Mouse (Mus musculus): ENCODE measurements around the gene Chmp6. TPM values are rescaled to one million over a fixed set of nuclear protein-coding genes. Genes with fewer than 3 reads are reported as not detected.

Chmp6 gene
- polyA plus RNA-seq, 1 experiment from 2014 or later, result 97.2 TPM

DNA sequence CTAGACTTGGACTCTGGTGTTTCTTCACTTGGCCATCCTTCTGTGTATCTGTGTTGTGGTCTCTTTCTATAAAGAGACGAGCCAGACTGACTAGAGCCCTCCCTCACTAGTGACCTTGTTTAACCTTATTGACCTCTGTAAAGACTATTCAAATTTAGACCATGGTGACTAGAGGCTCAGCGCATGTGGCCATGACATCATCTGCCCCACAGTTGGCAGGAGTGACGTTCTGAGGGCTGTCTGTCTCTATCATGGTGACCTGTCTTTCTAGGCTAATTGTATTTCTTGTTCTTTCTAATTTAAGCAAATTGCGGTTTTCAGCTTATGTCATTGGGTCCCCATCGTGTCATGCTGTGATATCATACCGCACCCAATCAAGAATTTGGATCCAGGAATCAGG lies 38.1 kb downstream of the Chmp6 start:
- Histone ChIP-seq H3K4me3 (no peak overlapping the region), H3K27me3 (no peaks in the 10 kb centered on the region), H3K9ac (no peak overlapping the region), H3K4me1 (peaks cover 53% of the 10 kb centered on the region), H3K27ac (no peak overlapping the region), H3K4me2 (no peak overlapping the region), H3K36me3 (no peaks in the 10 kb centered on the region), H3K9me3 (no peaks in the 10 kb centered on the region)
- 86% methylated on average over 6 of the region's 6 CpGs for WGBS
- ATAC-seq (ENCODE audit: insufficient number of reproducible peaks, low FRiP score, low TSS enrichment, low read depth), result no peak

DNA sequence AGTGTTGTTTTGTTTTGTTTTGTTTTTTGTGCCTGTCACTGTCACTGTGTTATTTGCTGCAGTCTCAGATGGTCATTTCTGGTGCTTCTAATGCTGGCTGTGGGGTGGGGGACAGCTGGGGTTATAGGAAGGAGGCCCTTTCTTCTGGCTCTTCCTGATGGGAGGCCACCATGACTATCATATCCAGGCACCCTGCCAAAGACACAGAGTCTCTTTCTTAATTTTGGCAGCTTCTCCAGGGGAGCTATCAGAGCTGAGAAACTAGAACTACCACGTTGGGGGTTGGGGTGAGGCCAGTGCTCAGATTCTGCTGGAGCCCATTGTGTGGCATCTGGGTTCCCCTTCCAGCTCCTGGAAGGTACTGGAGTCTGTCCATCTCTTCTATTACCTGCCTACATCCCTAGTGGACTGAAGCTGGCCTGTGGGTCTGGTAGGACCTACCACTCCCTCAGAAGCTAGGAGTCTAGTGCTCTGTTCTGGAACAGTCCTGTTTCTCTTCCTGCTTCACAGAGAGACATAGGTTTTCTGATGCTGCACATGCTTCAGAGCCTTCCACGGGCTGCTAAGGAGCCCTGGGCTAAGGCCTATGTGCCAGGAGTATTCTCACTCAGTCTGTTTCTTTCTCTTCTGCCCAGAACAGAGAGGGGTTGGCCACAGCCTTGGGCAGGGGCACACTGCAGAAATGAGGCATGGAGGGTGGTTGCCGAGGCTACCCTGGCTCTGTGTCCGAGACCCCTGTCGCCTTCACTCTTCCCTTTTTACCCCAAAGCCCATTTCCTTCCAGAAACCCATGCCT lies 39.4 kb downstream of the Chmp6 start:
- Histone ChIP-seq H3K4me3 (no peak overlapping the region), H3K4me1 (peaks cover 54% of the 10 kb centered on the region), H3K4me2 (no peak overlapping the region), H3K9ac (no peak overlapping the region), H3K36me3 (peaks cover 4% of the 10 kb centered on the region; the same call in 1 of the 2 replicates), H3K27me3 (no peaks in the 10 kb centered on the region), H3K27ac (peak overlapping the region; percentile 59), H3K9me3 (no peaks in the 10 kb centered on the region)
- ATAC-seq (ENCODE audit: insufficient number of reproducible peaks, low FRiP score, low TSS enrichment, low read depth), result no peak
- 54% methylated on average over 5 of the region's 5 CpGs for WGBS

DNA sequence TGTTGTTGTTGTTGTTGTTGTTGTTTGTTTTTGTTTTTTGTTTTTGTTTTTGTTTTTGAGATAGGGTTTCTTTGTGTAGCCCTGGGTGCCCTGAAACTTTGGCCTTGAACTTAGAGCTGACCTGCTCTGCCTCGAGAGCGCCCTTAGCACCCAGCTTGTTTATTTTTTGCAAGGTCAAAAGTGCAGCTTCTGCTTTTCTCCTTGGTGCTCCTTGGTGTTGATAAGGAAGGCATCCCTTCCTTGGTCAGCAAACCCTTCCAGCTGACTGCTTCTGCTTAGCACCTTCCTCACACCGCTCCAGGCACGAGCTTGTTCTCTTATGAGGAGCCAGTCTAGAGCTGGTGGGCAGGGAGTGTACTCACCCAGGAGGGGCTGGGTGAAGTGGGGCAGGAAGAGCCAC lies 41.0 kb downstream of the Chmp6 start:
- peaks cover 41% of the 10 kb centered on the region for H3K4me1 ChIP-seq
- peaks cover 4% of the 10 kb centered on the region; the same call in 1 of the 2 replicates for H3K36me3 ChIP-seq
- no peak overlapping the region for H3K9ac ChIP-seq
- 71% methylated on average over 4 of the region's 4 CpGs for WGBS
- no peak overlapping the region for H3K27ac ChIP-seq
- no peaks in the 10 kb centered on the region for H3K9me3 ChIP-seq
- no peaks in the 10 kb centered on the region for H3K27me3 ChIP-seq
- no peak overlapping the region for H3K4me3 ChIP-seq
- H3K4me2 ChIP-seq, result no peak overlapping the region
- no peak for ATAC-seq (ENCODE audit: insufficient number of reproducible peaks, low FRiP score, low TSS enrichment, low read depth)

DNA sequence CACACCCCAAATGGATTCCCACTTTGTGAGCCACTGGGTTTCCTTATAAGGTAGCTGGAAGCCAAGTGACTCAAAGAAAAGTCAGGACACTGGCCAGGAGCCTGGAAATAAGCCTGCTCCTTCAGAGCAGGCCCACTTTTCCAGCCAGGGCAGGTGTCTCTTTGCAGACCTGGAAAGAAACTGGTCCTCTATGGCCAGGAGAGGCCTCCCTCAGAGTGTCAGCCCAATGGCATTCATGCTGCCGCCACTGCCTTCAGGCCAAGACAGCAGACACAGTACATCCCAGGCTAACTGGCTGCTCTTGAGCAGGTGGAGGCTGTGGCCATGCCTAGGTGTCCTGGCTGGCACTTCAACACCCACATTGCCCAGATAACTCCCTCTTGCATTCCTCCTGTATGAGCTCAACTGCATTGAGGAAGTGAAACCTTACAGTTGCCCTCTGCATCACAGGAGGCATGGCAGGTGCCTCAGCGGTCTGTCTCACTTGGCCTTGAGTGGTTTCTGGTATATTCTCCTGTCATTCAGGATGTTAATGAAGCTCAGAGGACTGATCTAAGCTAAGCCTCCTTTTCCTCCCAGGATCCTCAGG lies 41.6 kb downstream of the Chmp6 start:
- H3K4me2 ChIP-seq, result no peak overlapping the region
- ATAC-seq (ENCODE audit: insufficient number of reproducible peaks, low FRiP score, low TSS enrichment, low read depth), result no peak
- H3K4me1 ChIP-seq, result peaks cover 41% of the 10 kb centered on the region
- no peaks in the 10 kb centered on the region for H3K9me3 ChIP-seq
- no peak overlapping the region for H3K9ac ChIP-seq
- peaks cover 4% of the 10 kb centered on the region; the same call in 1 of the 2 replicates for H3K36me3 ChIP-seq
- H3K27ac ChIP-seq, result peak overlapping the region; percentile 11; the same call in 1 of the 2 replicates
- no peaks in the 10 kb centered on the region for H3K27me3 ChIP-seq
- no peak overlapping the region for H3K4me3 ChIP-seq
- WGBS, result 76% methylated on average over 2 of the region's 2 CpGs

DNA sequence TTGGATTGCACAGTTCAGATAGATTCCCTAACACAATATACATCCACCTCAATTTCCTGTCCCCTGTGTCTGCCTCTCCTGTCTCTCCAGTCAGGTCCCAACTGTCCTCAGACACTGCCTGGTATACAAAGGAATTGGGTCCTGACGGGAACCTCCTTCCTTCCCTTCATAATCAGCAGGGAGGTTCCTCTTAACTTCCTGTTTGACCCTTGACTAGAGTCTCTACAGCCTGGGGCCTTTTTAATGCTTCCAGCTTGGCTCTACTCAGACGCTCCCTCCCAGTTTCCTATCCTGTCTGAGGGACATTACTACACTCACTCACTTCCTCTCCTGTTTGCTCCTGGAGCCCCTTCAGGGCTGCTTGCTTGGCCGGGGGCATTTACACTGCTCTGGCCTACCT lies 42.2 kb downstream of the Chmp6 start:
- Histone ChIP-seq H3K9me3 (no peaks in the 10 kb centered on the region), H3K36me3 (peaks cover 8% of the 10 kb centered on the region; the same call in 1 of the 2 replicates), H3K4me3 (no peak overlapping the region), H3K4me1 (peaks cover 41% of the 10 kb centered on the region), H3K27ac (peak overlapping the region; percentile 11; the same call in 1 of the 2 replicates), H3K9ac (no peak overlapping the region), H3K27me3 (no peaks in the 10 kb centered on the region), H3K4me2 (no peak overlapping the region)
- no peak for ATAC-seq (ENCODE audit: insufficient number of reproducible peaks, low FRiP score, low TSS enrichment, low read depth)
- 45% methylated on average over 3 of the region's 3 CpGs for WGBS

DNA sequence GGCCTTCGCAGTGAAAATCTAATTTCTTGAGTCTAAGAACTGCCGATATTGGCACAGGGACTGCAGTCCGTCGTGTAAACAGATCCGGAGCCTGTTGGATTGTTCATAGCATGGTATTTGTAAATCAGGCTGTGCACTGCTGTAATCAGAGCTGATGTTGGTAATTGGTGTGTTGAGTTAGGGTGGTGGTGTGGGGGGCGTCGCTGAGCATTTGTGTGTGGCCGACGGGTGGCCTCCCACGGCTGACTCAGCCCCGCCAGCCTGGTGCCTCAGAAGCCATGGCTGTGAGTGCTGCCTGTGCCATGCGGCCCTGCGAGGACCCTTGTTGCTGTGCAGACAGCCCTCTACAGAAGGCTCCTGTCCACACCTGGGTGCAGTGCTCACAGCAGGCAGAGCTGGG lies 43.3 kb downstream of the Chmp6 start:
- no peak for ATAC-seq (ENCODE audit: insufficient number of reproducible peaks, low FRiP score, low TSS enrichment, low read depth)
- Histone ChIP-seq H3K27ac (no peak overlapping the region), H3K9ac (no peak overlapping the region), H3K4me3 (no peak overlapping the region), H3K4me2 (no peak overlapping the region), H3K9me3 (no peaks in the 10 kb centered on the region), H3K27me3 (no peaks in the 10 kb centered on the region), H3K4me1 (peaks cover 41% of the 10 kb centered on the region), H3K36me3 (peaks cover 17% of the 10 kb centered on the region; the same call in 1 of the 2 replicates)
- 75% methylated on average over 13 of the region's 13 CpGs for WGBS

DNA sequence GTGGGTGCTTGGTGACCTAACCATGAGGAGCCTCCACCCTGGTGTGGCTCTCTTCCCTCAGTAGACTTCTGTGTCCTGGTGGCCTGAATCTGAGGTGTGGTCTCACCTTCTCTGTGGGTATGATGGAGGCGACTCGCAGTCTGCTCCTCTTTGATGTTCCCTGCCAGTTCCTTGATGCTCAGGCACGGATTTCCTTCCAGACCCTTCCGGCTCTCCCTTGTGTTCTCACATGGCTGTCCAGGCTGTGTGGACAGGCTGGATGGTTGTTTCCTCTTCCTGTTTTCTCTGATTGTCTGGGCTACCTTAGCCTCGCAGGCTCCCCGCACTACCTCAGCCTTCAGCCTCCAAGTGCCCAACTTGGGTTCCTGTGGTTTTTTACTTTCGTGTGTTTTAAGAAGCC lies 45.6 kb downstream of the Chmp6 start:
- no peak overlapping the region for H3K4me3 ChIP-seq
- H3K27me3 ChIP-seq, result no peaks in the 10 kb centered on the region
- H3K27ac ChIP-seq, result no peak overlapping the region
- 75% methylated on average over 7 of the region's 7 CpGs for WGBS
- H3K9ac ChIP-seq, result no peak overlapping the region
- no peaks in the 10 kb centered on the region for H3K9me3 ChIP-seq
- H3K4me2 ChIP-seq, result no peak overlapping the region
- peaks cover 17% of the 10 kb centered on the region; the same call in 1 of the 2 replicates for H3K36me3 ChIP-seq
- H3K4me1 ChIP-seq, result peaks cover 24% of the 10 kb centered on the region
- no peak for ATAC-seq (ENCODE audit: insufficient number of reproducible peaks, low FRiP score, low TSS enrichment, low read depth)

DNA sequence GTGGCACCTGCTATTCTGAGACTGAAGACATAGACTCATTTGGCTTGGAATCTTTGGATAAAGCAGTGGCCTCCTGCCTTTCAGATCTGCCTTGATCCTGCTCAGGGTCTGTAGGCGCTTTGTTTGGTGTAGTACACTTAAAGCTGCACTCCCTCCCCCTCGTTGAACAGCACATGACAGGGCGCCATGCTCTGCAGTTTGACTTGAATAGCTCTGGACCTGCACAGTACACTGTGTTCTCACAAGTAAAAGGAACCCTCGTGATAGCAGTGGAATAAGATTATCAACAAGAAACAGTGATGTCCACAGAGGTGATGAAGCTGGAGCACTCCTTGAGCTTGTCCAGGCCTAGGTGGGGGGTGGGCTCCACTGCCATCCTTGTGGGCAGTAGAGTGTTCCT lies 46.5 kb downstream of the Chmp6 start:
- H3K9ac ChIP-seq, result no peak overlapping the region
- no peak overlapping the region for H3K4me2 ChIP-seq
- H3K27me3 ChIP-seq, result no peaks in the 10 kb centered on the region
- peaks cover 17% of the 10 kb centered on the region for H3K4me1 ChIP-seq
- WGBS, result 85% methylated on average over 4 of the region's 4 CpGs
- peaks cover 22% of the 10 kb centered on the region for H3K36me3 ChIP-seq
- ATAC-seq (ENCODE audit: insufficient number of reproducible peaks, low FRiP score, low TSS enrichment, low read depth), result no peak
- H3K9me3 ChIP-seq, result no peaks in the 10 kb centered on the region
- H3K4me3 ChIP-seq, result no peak overlapping the region
- no peak overlapping the region for H3K27ac ChIP-seq

DNA sequence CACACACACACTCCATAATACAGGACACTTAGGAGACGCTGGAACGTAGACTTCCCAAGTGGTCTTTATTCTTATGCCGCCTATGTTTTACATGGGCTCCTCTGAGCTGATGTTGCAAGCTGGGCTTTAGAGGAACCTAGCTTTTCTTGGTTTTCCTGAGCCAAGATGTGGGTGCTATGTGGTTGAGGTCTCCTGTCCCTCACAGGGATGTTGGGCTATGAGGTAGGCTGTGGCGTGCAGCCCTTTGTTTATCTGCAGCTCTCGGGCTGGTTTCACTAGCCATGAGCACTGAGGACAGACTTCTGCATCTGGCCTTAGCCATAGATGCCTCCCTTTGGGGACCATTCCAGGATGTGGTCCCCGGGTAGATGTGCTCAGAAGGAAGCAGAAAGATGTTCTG lies 47.4 kb downstream of the Chmp6 start:
- Histone ChIP-seq H3K27me3 (no peaks in the 10 kb centered on the region), H3K27ac (no peak overlapping the region), H3K4me3 (no peak overlapping the region), H3K4me1 (peaks cover 8% of the 10 kb centered on the region; the same call in 1 of the 2 replicates), H3K36me3 (peaks cover 29% of the 10 kb centered on the region), H3K4me2 (no peak overlapping the region), H3K9ac (no peak overlapping the region), H3K9me3 (no peaks in the 10 kb centered on the region)
- WGBS, result 89% methylated on average over 6 of the region's 6 CpGs
- ATAC-seq (ENCODE audit: insufficient number of reproducible peaks, low FRiP score, low TSS enrichment, low read depth), result no peak

DNA sequence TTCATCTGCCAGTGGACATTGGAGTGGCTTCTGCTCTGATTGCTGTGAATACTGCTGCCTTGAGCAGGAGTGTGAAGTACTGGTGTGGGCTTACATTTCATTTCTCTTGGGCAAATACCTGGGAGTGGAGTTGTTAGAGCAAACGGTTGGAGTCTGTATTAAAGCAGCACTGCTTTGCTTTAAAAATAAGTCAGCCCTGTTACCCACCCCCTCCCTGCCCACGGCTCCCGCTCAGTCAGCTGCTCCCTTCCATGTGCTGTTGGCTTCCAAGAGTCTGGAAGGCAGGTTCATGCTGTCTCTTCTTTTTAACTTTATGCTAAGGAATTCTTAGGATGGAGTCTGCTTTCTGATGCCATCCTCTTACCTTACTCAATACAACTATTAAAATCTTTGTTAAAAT lies 48.3 kb downstream of the Chmp6 start:
- Histone ChIP-seq H3K9ac (no peak overlapping the region), H3K27ac (no peak overlapping the region), H3K27me3 (no peaks in the 10 kb centered on the region), H3K4me3 (no peak overlapping the region), H3K4me1 (peaks cover 12% of the 10 kb centered on the region; the same call in 1 of the 2 replicates), H3K4me2 (no peak overlapping the region), H3K9me3 (no peaks in the 10 kb centered on the region), H3K36me3 (peaks cover 35% of the 10 kb centered on the region)
- no peak for ATAC-seq (ENCODE audit: insufficient number of reproducible peaks, low FRiP score, low TSS enrichment, low read depth)
- WGBS, result 47% methylated on average over 3 of the region's 3 CpGs

DNA sequence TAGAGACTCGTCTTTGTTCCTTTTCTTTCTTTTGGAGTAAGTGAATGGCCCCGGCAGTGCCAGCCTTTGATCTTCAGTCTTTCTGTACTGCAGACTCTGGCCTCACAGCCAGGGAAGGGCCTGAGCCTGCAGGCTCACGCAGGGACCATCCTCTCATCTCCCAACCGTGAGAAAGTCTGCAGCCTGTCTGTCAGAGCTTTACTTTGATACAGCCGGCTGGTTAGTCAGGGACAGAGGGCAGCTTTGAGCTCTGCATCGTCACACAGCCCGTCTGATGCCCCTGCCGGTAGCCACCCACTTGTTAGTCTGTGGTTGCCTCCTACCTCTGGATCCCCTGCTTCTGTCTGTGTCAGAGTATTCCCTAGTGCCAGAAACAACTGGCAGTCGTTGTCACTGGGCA lies 51.8 kb downstream of the Chmp6 start:
- no peak for ATAC-seq (ENCODE audit: insufficient number of reproducible peaks, low FRiP score, low TSS enrichment, low read depth)
- H3K27me3 ChIP-seq, result no peaks in the 10 kb centered on the region
- no peak overlapping the region for H3K4me3 ChIP-seq
- H3K9ac ChIP-seq, result no peak overlapping the region
- no peak overlapping the region for H3K4me2 ChIP-seq
- peaks cover 20% of the 10 kb centered on the region for H3K4me1 ChIP-seq
- 31% methylated on average over 9 of the region's 9 CpGs for WGBS
- no peaks in the 10 kb centered on the region for H3K9me3 ChIP-seq
- no peak overlapping the region for H3K27ac ChIP-seq
- H3K36me3 ChIP-seq, result peaks cover 38% of the 10 kb centered on the region

DNA sequence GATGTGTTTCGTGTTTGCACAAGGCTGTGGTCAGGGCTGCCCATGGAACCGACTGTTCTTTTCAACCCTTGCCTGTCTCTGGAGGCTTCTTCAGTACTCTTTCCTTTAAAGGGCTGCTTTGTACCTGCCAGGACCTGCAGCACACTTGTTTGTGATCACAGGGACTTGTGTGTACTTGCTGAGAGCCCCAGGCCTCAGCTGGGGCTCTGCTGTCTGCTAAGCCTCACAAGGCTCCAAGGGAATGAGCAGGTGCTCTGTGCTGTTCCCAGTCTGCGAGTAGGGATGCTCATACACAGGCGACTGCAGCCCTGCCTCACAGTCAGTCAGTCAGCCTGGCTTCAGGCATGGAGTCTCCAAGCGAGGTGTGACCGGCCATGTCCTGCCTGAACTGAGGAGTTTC lies 53.1 kb downstream of the Chmp6 start:
- Histone ChIP-seq H3K4me1 (peaks cover 20% of the 10 kb centered on the region), H3K27me3 (no peaks in the 10 kb centered on the region), H3K4me3 (no peak overlapping the region), H3K9ac (no peak overlapping the region), H3K9me3 (no peaks in the 10 kb centered on the region), H3K36me3 (peaks cover 27% of the 10 kb centered on the region), H3K4me2 (no peak overlapping the region), H3K27ac (no peak overlapping the region)
- ATAC-seq (ENCODE audit: insufficient number of reproducible peaks, low FRiP score, low TSS enrichment, low read depth), result no peak
- 68% methylated on average over 6 of the region's 6 CpGs for WGBS

Data from limb, embryonic 15.5 days (tissue).